ENCODE assay signal across 15 mouse cellular contexts in the genomic region with DNA sequence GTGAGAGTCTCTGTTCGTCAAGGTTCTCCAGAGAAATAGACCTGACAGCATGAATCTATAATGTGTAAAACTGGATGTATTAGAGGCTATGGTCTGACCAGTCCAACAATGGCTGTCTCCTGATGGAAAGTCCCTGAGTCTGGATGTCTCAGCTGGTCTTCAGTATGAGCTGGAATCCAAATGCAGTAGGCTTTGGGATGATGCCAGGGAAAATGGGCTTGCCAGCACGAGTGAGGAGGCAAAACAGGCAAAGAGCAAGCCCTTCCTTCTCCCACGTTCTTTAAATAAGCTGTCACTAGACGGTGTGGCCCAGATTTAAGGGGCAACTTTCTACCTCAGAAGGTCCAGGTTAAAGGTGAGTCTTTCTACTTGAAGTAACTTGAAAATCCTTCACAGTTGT.
DNase-seq lines count a peak whose midpoint lies in the region; ATAC-seq lines count a peak whose summit lies in the region.
"Had no signal": no experiment of that assay in that cellular context is flagged by ENCODE, and none has a peak within 500 bp of the region (broad histone marks: within the 10 kb centered on the region; RNA-seq: fewer than 3 reads in every experiment).

No protein-coding gene starts in this region.

- no peak overlapping the region for H3K9ac ChIP-seq in heart, embryonic 11.5 days (ENCODE audit: low read depth, low read length)
- H3K9ac ChIP-seq: forebrain, embryonic 15.5 days; heart, embryonic 15.5 days; intestine, embryonic 15.5 days; neural tube, embryonic 13.5 days had no signal

- H3K27me3 ChIP-seq in heart, embryonic 11.5 days (ENCODE audit: control insufficient read depth, insufficient read depth, low read length): no peaks in the 10 kb centered on the region
- H3K27me3 ChIP-seq: forebrain, embryonic 15.5 days; heart, embryonic 15.5 days; intestine, embryonic 15.5 days; neural tube, embryonic 13.5 days had no signal

- no peak overlapping the region for H3K27ac ChIP-seq in heart, embryonic 11.5 days (ENCODE audit: low read depth, low read length)
- H3K27ac ChIP-seq: embryonic facial prominence, embryonic 10.5 days; forebrain, embryonic 15.5 days; heart, embryonic 15.5 days; limb, embryonic 10.5 days; neural tube, embryonic 13.5 days had no signal

- H3K4me2 ChIP-seq in heart, embryonic 11.5 days: no peak overlapping the region
- H3K4me2 ChIP-seq: forebrain, embryonic 15.5 days; heart, embryonic 15.5 days; intestine, embryonic 15.5 days; liver, embryonic 11.5 days; neural tube, embryonic 13.5 days had no signal

- WGBS in heart, embryonic 11.5 days (ENCODE audit: insufficient replicate concordance): 84% methylated on average over 4 of the region's 4 CpGs

- no peak for ATAC-seq in heart, embryonic 11.5 days (replicated peaks; ENCODE audit: insufficient number of reproducible peaks, low FRiP score, low TSS enrichment)
- ATAC-seq in megakaryocyte, adult 5-6 weeks (ENCODE audit: poor library complexity, severe bottlenecking): no peak

- no peak overlapping the region for H3K4me3 ChIP-seq in heart, embryonic 11.5 days (ENCODE audit: low read depth, low read length)
- H3K4me3 ChIP-seq: embryonic facial prominence, embryonic 10.5 days; forebrain, embryonic 15.5 days; heart, embryonic 15.5 days; intestine, embryonic 15.5 days; limb, embryonic 10.5 days; neural tube, embryonic 13.5 days had no signal

- no peaks in the 10 kb centered on the region for H3K4me1 ChIP-seq in heart, embryonic 11.5 days (ENCODE audit: control insufficient read depth, insufficient read depth, low read length)
- H3K4me1 ChIP-seq: embryonic facial prominence, embryonic 10.5 days; heart, embryonic 15.5 days; limb, embryonic 10.5 days had no signal

- H3K9me3 ChIP-seq in heart, embryonic 11.5 days (replicated peaks; ENCODE audit: control insufficient read depth, low read length): no peaks in the 10 kb centered on the region
- H3K9me3 ChIP-seq: embryonic facial prominence, embryonic 10.5 days; forebrain, embryonic 15.5 days; heart, embryonic 15.5 days; intestine, embryonic 15.5 days; limb, embryonic 10.5 days; neural tube, embryonic 13.5 days had no signal

- H3K36me3 ChIP-seq in heart, embryonic 11.5 days (ENCODE audit: control insufficient read depth, insufficient read depth, low read length): no peaks in the 10 kb centered on the region
- H3K36me3 ChIP-seq: forebrain, embryonic 15.5 days; heart, embryonic 15.5 days; intestine, embryonic 15.5 days had no signal

- intact Hi-C loops in left cerebral cortex, postnatal 4 days (cut with DNase I): no loop called here

- DNase-seq in heart, postnatal 4 days: peak; percentile 21
- DNase-seq in left cerebral cortex, postnatal 4 days: peak; percentile 59
- no peak for DNase-seq in left cerebral cortex, adult 11 months (ENCODE audit: low spot score)
- peak; percentile 44 for DNase-seq in brain, adult 2 months (ENCODE audit: low read depth, low spot score)
- peak; percentile 16 for DNase-seq in cerebellum, adult 9-11 months
- DNase-seq: thymus, postnatal 36 days had no signal
